Mouse (Mus musculus) stomach, postnatal 0 days (tissue): ENCODE results near the gene Fuk. TPM values are rescaled to one million over a fixed set of nuclear protein-coding genes. Genes with fewer than 3 reads are reported as not detected.
"Not testable (repeated sequence)": the region's sequence is repeated elsewhere in the genome, so short reads cannot be mapped to it uniquely, and the experiment has no call there.

Source experiments
- ATAC-seq: fragments of 200-750 bp; cut with Nextera tagmentation; 2 replicates; pipeline ENCODE4 v1.8.0; 2017; ENCODE audit not compliant: low FRiP score, low TSS enrichment
- DNase-seq: peaks from one replicate; pipeline ENCODE4 v3.0.0-alpha.2; 2016; ENCODE audit warnings: low spot score
- H3K27ac ChIP-seq: fragments of 300-500 bp; sonication (generic); replicated peaks from 2 replicates; pipeline ENCODE4 v1.5.1; 2014; ENCODE audit warnings: mild to moderate bottlenecking, control low read depth
- H3K27me3 ChIP-seq: fragments of 300-500 bp; sonication (generic); 2 replicates; pipeline ENCODE4 v1.6.1; 2014; ENCODE audit warnings: low read length; ENCODE audit not compliant: control insufficient read depth, insufficient read depth
- H3K36me3 ChIP-seq: fragments of 300-500 bp; sonication (generic); 2 replicates; pipeline ENCODE4 v1.6.1; 2014; ENCODE audit warnings: low read length, mixed read lengths; ENCODE audit not compliant: control insufficient read depth, insufficient read depth
- H3K4me1 ChIP-seq: fragments of 300-500 bp; sonication (generic); replicated peaks from 2 replicates; pipeline ENCODE4 v1.6.1; 2014; ENCODE audit warnings: antibody characterized with exemption; ENCODE audit not compliant: control insufficient read depth, insufficient read depth
- H3K4me2 ChIP-seq: fragments of 300-500 bp; sonication (generic); replicated peaks from 2 replicates; pipeline ENCODE4 v1.6.1; 2014; ENCODE audit warnings: low read depth, mild to moderate bottlenecking, control low read depth, moderate library complexity
- H3K4me3 ChIP-seq: fragments of 300-500 bp; sonication (generic); 2 replicates; pipeline ENCODE4 v1.5.1; 2014; ENCODE audit warnings: low read depth, low read length, control low read depth
- H3K9ac ChIP-seq: fragments of 300-500 bp; sonication (generic); 2 replicates; pipeline ENCODE4 v1.6.1; 2014; ENCODE audit warnings: mild to moderate bottlenecking, low read length, control low read depth, mixed read lengths
- H3K9me3 ChIP-seq: fragments of 300-500 bp; sonication (generic); 2 replicates; pipeline ENCODE4 v1.6.1; 2016; ENCODE audit warnings: low read length; ENCODE audit not compliant: control insufficient read depth
- CTCF ChIP-seq: IDR thresholded peaks from 2 replicates; pipeline ENCODE4 v1.5.1; 2016; ENCODE audit warnings: antibody characterized with exemption, low read depth, mild to moderate bottlenecking, moderate library complexity
- EP300 ChIP-seq: optimal IDR thresholded peaks from 2 replicates; pipeline ENCODE3; 2016; ENCODE audit warnings: antibody characterized with exemption
- WGBS: fragments of 180-500 bp; shearing (Covaris S2); extraction: QIAGEN DNeasy Blood & Tissue Kit; methylation state at CpG from one replicate; pipeline ENCODE4 v1.1.7; 2014; 5-methylcytosine and 5-hydroxymethylcytosine counted together
- polyA plus RNA-seq: library from polyadenylated mRNA; unstranded; fragments of >200 nt; fragmentation: Nextera tagmentation; extraction: Ambion mirVana; gene quantifications from 2 replicates; pipeline ENCODE4 v1.2.1, GENCODE M21; 2015

Gene Fuk
- polyA plus RNA-seq, 1 experiment from 2014 or later = 6.0 TPM

- no peak overlapping the region for H3K4me2 ChIP-seq
- H3K4me3 ChIP-seq = no peak overlapping the region
- 50% methylated on average over 12 of the region's 12 CpGs for WGBS
- H3K9me3 ChIP-seq = no peaks in the 10 kb centered on the region
- no peak overlapping the region for H3K9ac ChIP-seq
- H3K27ac ChIP-seq = no peak overlapping the region
- no peaks in the 10 kb centered on the region for H3K27me3 ChIP-seq
- TF ChIP-seq EP300 = no peak
- TF ChIP-seq CTCF = no peak
- H3K36me3 ChIP-seq = no peaks in the 10 kb centered on the region
- no peaks in the 10 kb centered on the region for H3K4me1 ChIP-seq
- 0 out of 2 replicates have a peak, but pooled peaks have one; percentile 43 for ATAC-seq
- DNase-seq = peak; percentile 37
These were observed 29.1 kb upstream of the Fuk start for GRCm38 (mm10) chr8:110931176-110931939.

GRCm38 (mm10) chr8:110929672-110930071 lies 27.4 kb upstream of the Fuk start:
- 100% methylated on average over 4 of the region's 8 CpGs for WGBS
- H3K27me3 ChIP-seq, DNase-seq, H3K4me1 ChIP-seq, H3K36me3 ChIP-seq, ATAC-seq, H3K27ac ChIP-seq, H3K9me3 ChIP-seq, H3K9ac ChIP-seq, H3K4me3 ChIP-seq, H3K4me2 ChIP-seq: not testable (repeated sequence)

- Histone ChIP-seq H3K9me3 (no peaks in the 10 kb centered on the region), H3K4me1 (no peaks in the 10 kb centered on the region), H3K4me3 (no peak overlapping the region), H3K4me2 (no peak overlapping the region), H3K9ac (no peak overlapping the region), H3K27ac (no peak overlapping the region), H3K36me3 (no peaks in the 10 kb centered on the region), H3K27me3 (no peaks in the 10 kb centered on the region)
- DNase-seq = no peak
- WGBS = 71% methylated on average over 5 of the region's 5 CpGs
- no peak for TF ChIP-seq CTCF
- no peak for TF ChIP-seq EP300
- no peak for ATAC-seq
These were observed 26.8 kb upstream of the Fuk start for GRCm38 (mm10) chr8:110929066-110929465.

- DNase-seq (no peak), ATAC-seq (no peak)
- Histone ChIP-seq H3K27ac (no peak overlapping the region), H3K4me3 (no peak overlapping the region), H3K9me3 (no peaks in the 10 kb centered on the region), H3K27me3 (no peaks in the 10 kb centered on the region), H3K9ac (no peak overlapping the region), H3K36me3 (no peaks in the 10 kb centered on the region), H3K4me1 (no peaks in the 10 kb centered on the region), H3K4me2 (no peak overlapping the region)
- TF ChIP-seq CTCF (no peak), EP300 (no peak)
- WGBS = 73% methylated on average over 7 of the region's 7 CpGs
These were observed 26.1 kb upstream of the Fuk start for GRCm38 (mm10) chr8:110928435-110928834.

GRCm38 (mm10) chr8:110926690-110927089 lies 24.4 kb upstream of the Fuk start:
- Histone ChIP-seq H3K4me2 (no peak overlapping the region), H3K27me3 (no peaks in the 10 kb centered on the region), H3K27ac (no peak overlapping the region; the same call in 1 of the 2 replicates), H3K9ac (no peak overlapping the region), H3K4me1 (no peaks in the 10 kb centered on the region; the same call in 1 of the 2 replicates), H3K4me3 (no peak overlapping the region), H3K9me3 (no peaks in the 10 kb centered on the region), H3K36me3 (no peaks in the 10 kb centered on the region)
- 29% methylated on average over 5 of the region's 5 CpGs for WGBS
- DNase-seq (no peak), ATAC-seq (no peak)
- TF ChIP-seq EP300 = no peak

- 76% methylated on average over 8 of the region's 8 CpGs for WGBS
- TF ChIP-seq EP300 = no peak
- no peak for TF ChIP-seq CTCF
- H3K36me3 ChIP-seq = no peaks in the 10 kb centered on the region
- H3K9ac ChIP-seq = no peak overlapping the region
- ATAC-seq (no peak), DNase-seq (no peak)
- H3K9me3 ChIP-seq = no peaks in the 10 kb centered on the region
- no peak overlapping the region for H3K4me3 ChIP-seq
- no peak overlapping the region for H3K4me2 ChIP-seq
- no peak overlapping the region for H3K27ac ChIP-seq
- no peaks in the 10 kb centered on the region for H3K27me3 ChIP-seq
- H3K4me1 ChIP-seq = no peaks in the 10 kb centered on the region; the same call in 1 of the 2 replicates
These were observed 23.4 kb upstream of the Fuk start for GRCm38 (mm10) chr8:110925691-110926140.
